Mouse (Mus musculus): ENCODE results near the gene Amph. TPM values are rescaled to one million over a fixed set of nuclear protein-coding genes. Genes with fewer than 3 reads are reported as not detected.

The Amph gene
- polyA plus RNA-seq, 1 experiment: 0.76 TPM

DNA sequence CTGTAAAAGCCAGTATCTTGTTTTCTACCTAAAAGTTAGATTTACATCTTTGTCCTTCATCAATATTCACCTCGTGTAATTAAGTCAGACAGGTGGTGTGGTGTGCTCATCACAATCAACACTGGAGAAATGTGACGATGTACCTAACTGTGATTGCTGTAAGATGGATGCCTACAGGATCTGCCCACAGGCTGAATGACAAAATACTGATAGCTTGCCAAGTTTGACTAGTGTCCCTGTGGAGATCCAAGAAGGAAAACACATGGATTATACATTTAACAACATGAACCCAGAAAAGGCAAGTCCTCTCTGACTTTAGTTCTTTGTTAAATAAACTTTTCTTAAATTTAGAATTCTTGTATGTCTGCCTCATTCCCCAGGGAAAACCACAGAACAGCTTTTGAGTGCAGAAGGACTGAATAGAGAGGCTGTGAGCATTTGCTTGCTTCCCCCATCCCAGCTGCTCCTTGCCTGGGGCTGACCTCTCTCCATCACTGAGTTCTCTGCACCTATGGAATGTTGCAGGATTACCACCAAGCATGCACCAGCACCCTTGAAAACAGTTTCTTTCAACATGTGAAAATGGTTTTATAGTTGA lies 77.2 kb downstream of the Amph start:
- TF ChIP-seq POLR2A (IDR thresholded peaks at IDR 0.05; ENCODE audit: low read depth, low read length): no peak
- TF ChIP-seq CTCF (IDR thresholded peaks at IDR 0.05; ENCODE audit: extremely low read depth, insufficient read length, insufficient replicate concordance, low read depth, low read length): no peak
- Histone ChIP-seq H3K27me3 (ENCODE audit: control insufficient read depth, insufficient read depth, low read length) (no peaks in the 10 kb centered on the region), H3K4me3 (ENCODE audit: low read depth, low read length) (no peak overlapping the region), H3K36me3 (ENCODE audit: control insufficient read depth, insufficient read depth, low read length) (no peaks in the 10 kb centered on the region), H3K27ac (ENCODE audit: insufficient read depth, low read depth, low read length) (no peak overlapping the region), H3K4me1 (ENCODE audit: control insufficient read depth, insufficient read depth, insufficient read length, low read length) (no peaks in the 10 kb centered on the region)
- WGBS: 74% methylated on average over 2 of the region's 2 CpGs

DNA sequence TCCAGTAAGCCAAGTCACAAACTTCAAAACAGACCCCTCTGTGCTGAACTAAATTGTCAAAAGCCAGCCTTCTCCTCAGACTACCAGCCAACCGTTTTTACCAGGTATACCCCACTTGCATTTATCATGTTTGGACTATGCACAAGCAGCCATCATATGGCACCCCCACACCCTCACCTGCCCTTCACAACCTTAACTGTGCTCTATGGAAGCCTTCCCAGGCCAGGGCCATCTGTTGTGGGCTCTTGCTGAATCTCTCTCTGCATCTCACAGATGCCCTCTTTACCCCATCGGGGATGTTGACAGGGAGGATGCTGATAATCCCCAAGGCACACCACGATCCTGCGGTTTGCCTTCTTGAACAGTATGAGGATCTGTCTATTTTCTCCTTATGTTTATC lies 77.9 kb downstream of the Amph start:
- TF ChIP-seq CTCF (IDR thresholded peaks at IDR 0.05; ENCODE audit: extremely low read depth, insufficient read length, insufficient replicate concordance, low read depth, low read length): no peak
- Histone ChIP-seq H3K4me3 (ENCODE audit: low read depth, low read length) (no peak overlapping the region), H3K27ac (ENCODE audit: insufficient read depth, low read depth, low read length) (no peak overlapping the region), H3K36me3 (ENCODE audit: control insufficient read depth, insufficient read depth, low read length) (no peaks in the 10 kb centered on the region), H3K27me3 (ENCODE audit: control insufficient read depth, insufficient read depth, low read length) (no peaks in the 10 kb centered on the region), H3K4me1 (ENCODE audit: control insufficient read depth, insufficient read depth, insufficient read length, low read length) (no peaks in the 10 kb centered on the region)
- 80% methylated on average over 4 of the region's 4 CpGs for WGBS

DNA sequence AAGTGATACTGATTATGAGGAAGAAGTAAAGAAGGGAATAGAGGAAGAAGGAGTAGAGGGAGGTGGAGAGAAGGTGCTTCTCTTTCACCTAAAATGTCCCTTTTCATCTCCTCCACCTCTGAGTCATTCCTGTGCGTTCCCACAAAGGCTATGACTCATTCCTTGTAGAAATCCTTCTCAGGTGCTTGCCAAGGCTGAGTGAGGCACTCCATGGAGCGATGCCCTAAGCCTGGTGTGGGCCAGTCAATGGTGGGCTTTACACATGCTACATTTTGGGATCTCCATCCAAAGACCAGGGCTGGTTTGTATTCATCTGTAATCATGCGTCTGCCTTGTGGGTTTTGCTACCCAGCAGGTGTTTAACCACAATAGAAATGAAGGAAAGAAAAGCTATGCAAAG lies 78.9 kb downstream of the Amph start:
- no peaks in the 10 kb centered on the region for H3K4me1 ChIP-seq (ENCODE audit: control insufficient read depth, insufficient read depth, insufficient read length, low read length)
- H3K36me3 ChIP-seq (ENCODE audit: control insufficient read depth, insufficient read depth, low read length): no peaks in the 10 kb centered on the region
- H3K4me3 ChIP-seq (ENCODE audit: low read depth, low read length): no peak overlapping the region
- TF ChIP-seq POLR2A (IDR thresholded peaks at IDR 0.05; ENCODE audit: low read depth, low read length) (no peak), CTCF (IDR thresholded peaks at IDR 0.05; ENCODE audit: extremely low read depth, insufficient read length, insufficient replicate concordance, low read depth, low read length) (no peak)
- 83% methylated on average over 3 of the region's 3 CpGs for WGBS
- H3K27me3 ChIP-seq (ENCODE audit: control insufficient read depth, insufficient read depth, low read length): no peaks in the 10 kb centered on the region
- no peak overlapping the region for H3K27ac ChIP-seq (ENCODE audit: insufficient read depth, low read depth, low read length)

- no peaks in the 10 kb centered on the region for H3K36me3 ChIP-seq (ENCODE audit: control insufficient read depth, insufficient read depth, low read length)
- H3K4me1 ChIP-seq (ENCODE audit: control insufficient read depth, insufficient read depth, insufficient read length, low read length): no peaks in the 10 kb centered on the region
- TF ChIP-seq POLR2A (IDR thresholded peaks at IDR 0.05; ENCODE audit: low read depth, low read length): no peak
- no peak for TF ChIP-seq CTCF (IDR thresholded peaks at IDR 0.05; ENCODE audit: extremely low read depth, insufficient read length, insufficient replicate concordance, low read depth, low read length)
- no peaks in the 10 kb centered on the region for H3K27me3 ChIP-seq (ENCODE audit: control insufficient read depth, insufficient read depth, low read length)
- no peak overlapping the region for H3K4me3 ChIP-seq (ENCODE audit: low read depth, low read length)
- 71% methylated on average over 6 of the region's 6 CpGs for WGBS
- no peak overlapping the region for H3K27ac ChIP-seq (ENCODE audit: insufficient read depth, low read depth, low read length)
Measured at GRCm38 (mm10) chr13:19027766-19028350, 79.9 kb downstream of the Amph start.

DNA sequence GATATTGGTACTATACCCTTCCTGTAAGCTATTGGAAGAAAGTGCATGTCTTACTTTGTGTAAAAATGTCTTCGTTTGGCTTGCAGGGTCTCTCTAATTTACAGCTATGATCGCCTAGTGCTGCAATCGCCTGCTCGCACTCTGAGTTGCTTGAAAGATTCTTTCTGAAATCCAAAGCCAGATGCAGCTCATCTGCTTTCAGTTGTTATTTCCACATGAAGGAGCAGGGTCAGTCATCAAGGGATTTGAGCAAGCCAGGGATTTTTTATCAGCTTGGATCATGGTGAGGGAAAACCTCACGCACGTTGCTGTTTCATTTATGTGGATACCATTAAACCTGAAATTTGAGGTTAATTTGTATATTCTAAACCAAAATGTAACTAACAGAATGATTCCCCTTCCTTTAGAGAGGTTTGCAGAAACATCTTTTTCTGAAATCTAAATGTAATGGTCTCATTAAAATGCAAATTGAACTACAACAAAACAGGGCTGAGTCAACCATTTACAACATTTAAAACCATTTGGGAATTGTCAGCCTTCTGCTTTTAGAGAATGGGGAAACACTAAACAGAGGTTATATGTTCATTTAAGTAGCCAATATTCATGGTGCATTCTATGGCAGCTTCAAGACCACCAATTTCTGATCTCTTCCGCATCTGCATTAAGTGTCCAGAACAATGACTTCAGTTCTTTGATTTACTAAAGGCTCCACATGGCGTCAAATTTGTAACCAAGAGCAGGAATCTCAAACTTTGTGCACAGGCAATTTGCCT lies 84.1 kb downstream of the Amph start:
- H3K4me1 ChIP-seq (ENCODE audit: control insufficient read depth, insufficient read depth, insufficient read length, low read length): no peaks in the 10 kb centered on the region
- H3K4me3 ChIP-seq (ENCODE audit: low read depth, low read length): no peak overlapping the region
- no peak overlapping the region for H3K27ac ChIP-seq (ENCODE audit: insufficient read depth, low read depth, low read length)
- no peaks in the 10 kb centered on the region for H3K27me3 ChIP-seq (ENCODE audit: control insufficient read depth, insufficient read depth, low read length)
- H3K36me3 ChIP-seq (ENCODE audit: control insufficient read depth, insufficient read depth, low read length): no peaks in the 10 kb centered on the region
- no peak for TF ChIP-seq CTCF (IDR thresholded peaks at IDR 0.05; ENCODE audit: extremely low read depth, insufficient read length, insufficient replicate concordance, low read depth, low read length)
- TF ChIP-seq POLR2A (IDR thresholded peaks at IDR 0.05; ENCODE audit: low read depth, low read length): no peak
- WGBS: 85% methylated on average over 8 of the region's 8 CpGs

- Histone ChIP-seq H3K27ac (ENCODE audit: insufficient read depth, low read depth, low read length) (no peak overlapping the region), H3K4me3 (ENCODE audit: low read depth, low read length) (no peak overlapping the region), H3K27me3 (ENCODE audit: control insufficient read depth, insufficient read depth, low read length) (no peaks in the 10 kb centered on the region), H3K36me3 (ENCODE audit: control insufficient read depth, insufficient read depth, low read length) (no peaks in the 10 kb centered on the region), H3K4me1 (ENCODE audit: control insufficient read depth, insufficient read depth, insufficient read length, low read length) (no peaks in the 10 kb centered on the region)
- WGBS: 80% methylated on average over 1 of the region's 1 CpGs
- TF ChIP-seq POLR2A (IDR thresholded peaks at IDR 0.05; ENCODE audit: low read depth, low read length) (no peak), CTCF (IDR thresholded peaks at IDR 0.05; ENCODE audit: extremely low read depth, insufficient read length, insufficient replicate concordance, low read depth, low read length) (no peak)
Measured at GRCm38 (mm10) chr13:19052090-19052489, 104.1 kb downstream of the Amph start.

- H3K27ac ChIP-seq (ENCODE audit: insufficient read depth, low read depth, low read length): no peak overlapping the region
- H3K4me1 ChIP-seq (ENCODE audit: control insufficient read depth, insufficient read depth, insufficient read length, low read length): no peaks in the 10 kb centered on the region
- 68% methylated on average over 2 of the region's 2 CpGs for WGBS
- H3K4me3 ChIP-seq (ENCODE audit: low read depth, low read length): no peak overlapping the region
- no peaks in the 10 kb centered on the region for H3K36me3 ChIP-seq (ENCODE audit: control insufficient read depth, insufficient read depth, low read length)
- no peaks in the 10 kb centered on the region for H3K27me3 ChIP-seq (ENCODE audit: control insufficient read depth, insufficient read depth, low read length)
- TF ChIP-seq CTCF (IDR thresholded peaks at IDR 0.05; ENCODE audit: extremely low read depth, insufficient read length, insufficient replicate concordance, low read depth, low read length) (no peak), POLR2A (IDR thresholded peaks at IDR 0.05; ENCODE audit: low read depth, low read length) (no peak)
Measured at GRCm38 (mm10) chr13:19054504-19054903, 106.5 kb downstream of the Amph start.
